Mouse (Mus musculus) bone marrow, adult 2 months (tissue): Measurements from ENCODE around the gene Kctd8.

Experiments
- CTCF ChIP-seq: fragments of 200-500 bp; IDR thresholded peaks from 2 replicates; pipeline ENCODE4 v1.5.1; 2011; ENCODE audit warnings: low read length, control low read depth; ENCODE audit not compliant: control insufficient read depth, insufficient read depth
- POLR2A ChIP-seq: fragments of 200-500 bp; IDR thresholded peaks from 2 replicates; pipeline ENCODE4 v1.6.1; 2011; ENCODE audit warnings: low read depth, mild to moderate bottlenecking, control low read depth, low read length, borderline replicate concordance; ENCODE audit not compliant: control insufficient read depth

- no peak for TF ChIP-seq POLR2A
- no peak for TF ChIP-seq CTCF
Observed at GRCm38 (mm10) chr5:69338916-69339622, 2.4 kb downstream of the Kctd8 start.
